Mouse (Mus musculus) skeletal muscle tissue, adult 2 months (tissue): Measurements from ENCODE around the gene Pnpla5.

Experiments used
- DNase-seq: peaks from one replicate; pipeline ENCODE4 v3.0.0-alpha.2; 2012; ENCODE audit warnings: low read depth, low spot score

Pnpla5 gene

GRCm38 (mm10) chr15:84065701-84066100 is 57.3 kb downstream of the Pnpla5 start:
- DNase-seq: no peak

GRCm38 (mm10) chr15:84065140-84065539 is 57.8 kb downstream of the Pnpla5 start, which contains the start of gene Efcab6:
Efcab6 (minus strand) TSS chr15:84065379.
- DNase-seq: no peak
